Mouse (Mus musculus) cerebellum, adult 2 months (tissue): Measurements from ENCODE around the gene Rbm5.

Experiments
- CTCF ChIP-seq: fragments of 200-500 bp; IDR thresholded peaks from 2 replicates; pipeline ENCODE4 v1.5.1; 2011; ENCODE audit warnings: low read depth, mild to moderate bottlenecking, control low read depth, low read length, moderate library complexity, borderline replicate concordance; ENCODE audit not compliant: insufficient read depth
- POLR2A ChIP-seq: fragments of 200-500 bp; IDR thresholded peaks from 2 replicates; pipeline ENCODE4 v1.6.1; 2011; ENCODE audit warnings: low read length, control low read depth, borderline replicate concordance; ENCODE audit not compliant: insufficient read depth

- TF ChIP-seq POLR2A: no peak
- TF ChIP-seq CTCF: no peak
Observed at GRCm38 (mm10) chr9:107694627-107695026, 76.2 kb downstream of the Rbm5 start.
